Mouse (Mus musculus): ENCODE data around the gene Exosc1. TPM values are rescaled to one million over a fixed set of nuclear protein-coding genes. Genes with fewer than 3 reads are reported as not detected.
"Not testable (repeated sequence)": the region's sequence is repeated elsewhere in the genome, so short reads cannot be mapped to it uniquely, and the experiment has no call there.

Gene Exosc1
- polyA plus RNA-seq, 1 experiment from 2014 or later = 72.5 TPM

- Histone ChIP-seq H3K9ac (no peak overlapping the region), H3K9me3 (no peaks in the 10 kb centered on the region), H3K4me2 (replicated peaks) (no peak overlapping the region), H3K27me3 (replicated peaks) (no peaks in the 10 kb centered on the region), H3K36me3 (peaks cover 58% of the 10 kb centered on the region), H3K4me3 (replicated peaks) (no peak overlapping the region), H3K4me1 (replicated peaks) (no peaks in the 10 kb centered on the region), H3K27ac (no peak overlapping the region)
- WGBS = 86% methylated on average over 7 of the region's 7 CpGs
- ATAC-seq = no peak
These were observed 10.6 kb upstream of the Exosc1 start for GRCm38 (mm10) chr19:41943841-41944240.

GRCm38 (mm10) chr19:41938539-41938938 lies 5.3 kb upstream of the Exosc1 start:
- Histone ChIP-seq H3K4me2 (replicated peaks) (no peak overlapping the region), H3K4me3 (replicated peaks) (no peak overlapping the region), H3K27ac (no peak overlapping the region), H3K36me3 (peaks cover 36% of the 10 kb centered on the region), H3K9me3 (no peaks in the 10 kb centered on the region), H3K27me3 (replicated peaks) (no peaks in the 10 kb centered on the region), H3K4me1 (replicated peaks) (peaks cover 6% of the 10 kb centered on the region), H3K9ac (no peak overlapping the region)
- ATAC-seq = no peak
- 85% methylated on average over 5 of the region's 5 CpGs for WGBS

- WGBS = 73% methylated on average over 1 of the region's 1 CpGs
- ATAC-seq = no peak
These were observed 2.7 kb upstream of the Exosc1 start for GRCm38 (mm10) chr19:41935921-41936320.

GRCm38 (mm10) chr19:41934124-41934523 lies 901 bp upstream of the Exosc1 start:
- peak overlapping the region; percentile 77 for H3K4me3 ChIP-seq (replicated peaks)
- peaks cover 11% of the 10 kb centered on the region for H3K4me1 ChIP-seq (replicated peaks)
- 25% methylated on average over 6 of the region's 6 CpGs for WGBS
- ATAC-seq = no peak
- no peaks in the 10 kb centered on the region for H3K27me3 ChIP-seq (replicated peaks)
- H3K27ac ChIP-seq = no peak overlapping the region
- H3K9me3 ChIP-seq = no peaks in the 10 kb centered on the region
- H3K4me2 ChIP-seq (replicated peaks) = peak overlapping the region; percentile 61
- peaks cover 18% of the 10 kb centered on the region; the same call in 1 of the 2 replicates for H3K36me3 ChIP-seq
- peak overlapping the region; percentile 84 for H3K9ac ChIP-seq

More at GRCm38 (mm10) chr19:41935921-41936320, 2.7 kb upstream of the Exosc1 start:
- H3K27me3 ChIP-seq (replicated peaks) = no peaks in the 10 kb centered on the region
- peaks cover 11% of the 10 kb centered on the region for H3K4me1 ChIP-seq (replicated peaks)
- H3K36me3 ChIP-seq = peaks cover 24% of the 10 kb centered on the region
- no peaks in the 10 kb centered on the region for H3K9me3 ChIP-seq
- H3K27ac ChIP-seq = no peak overlapping the region
- no peak overlapping the region for H3K4me2 ChIP-seq (replicated peaks)
- no peak overlapping the region for H3K4me3 ChIP-seq (replicated peaks)
- H3K9ac ChIP-seq = no peak overlapping the region

GRCm38 (mm10) chr19:41932686-41933085 lies 537 bp downstream of the Exosc1 start:
- no peaks in the 10 kb centered on the region for H3K27me3 ChIP-seq (replicated peaks)
- 0 out of 2 replicates have a peak overlapping the region, but pooled peaks have one; percentile 44 for H3K27ac ChIP-seq
- ATAC-seq = peak; percentile 39
- no peaks in the 10 kb centered on the region for H3K9me3 ChIP-seq
- peaks cover 7% of the 10 kb centered on the region; the same call in 1 of the 2 replicates for H3K36me3 ChIP-seq
- peak overlapping the region; percentile 77 for H3K4me3 ChIP-seq (replicated peaks)
- peaks cover 11% of the 10 kb centered on the region for H3K4me1 ChIP-seq (replicated peaks)
- under 1% methylated on average over 28 of the region's 28 CpGs for WGBS
- H3K9ac ChIP-seq = peak overlapping the region; percentile 74
- H3K4me2 ChIP-seq (replicated peaks) = peak overlapping the region; percentile 82

- Histone ChIP-seq H3K4me3 (replicated peaks) (no peak overlapping the region), H3K36me3 (peaks cover 24% of the 10 kb centered on the region), H3K9me3 (no peaks in the 10 kb centered on the region), H3K9ac (no peak overlapping the region), H3K4me2 (replicated peaks) (no peak overlapping the region), H3K27me3 (replicated peaks) (no peaks in the 10 kb centered on the region), H3K4me1 (replicated peaks) (no peaks in the 10 kb centered on the region), H3K27ac (no peak overlapping the region)
- WGBS = 75% methylated on average over 5 of the region's 5 CpGs
- no peak for ATAC-seq
These were observed 12.7 kb downstream of the Exosc1 start for GRCm38 (mm10) chr19:41920412-41921067.

- Histone ChIP-seq H3K9me3 (no peaks in the 10 kb centered on the region), H3K27me3 (replicated peaks) (no peaks in the 10 kb centered on the region), H3K36me3 (peaks cover 24% of the 10 kb centered on the region), H3K4me2 (replicated peaks) (no peak overlapping the region), H3K4me3 (replicated peaks) (no peak overlapping the region), H3K9ac (no peak overlapping the region), H3K4me1 (replicated peaks) (no peaks in the 10 kb centered on the region), H3K27ac (no peak overlapping the region)
- 69% methylated on average over 4 of the region's 4 CpGs for WGBS
- ATAC-seq = 0 out of 2 replicates have a peak, but pooled peaks have one; percentile 4
These were observed 13.8 kb downstream of the Exosc1 start for GRCm38 (mm10) chr19:41919471-41919870.

- H3K27me3 ChIP-seq (replicated peaks) = no peaks in the 10 kb centered on the region
- H3K4me1 ChIP-seq (replicated peaks) = peaks cover 8% of the 10 kb centered on the region
- ATAC-seq = no peak
- 84% methylated on average over 4 of the region's 4 CpGs for WGBS
- H3K9me3 ChIP-seq = no peaks in the 10 kb centered on the region
- no peak overlapping the region for H3K4me2 ChIP-seq (replicated peaks)
- no peak overlapping the region for H3K27ac ChIP-seq
- no peak overlapping the region for H3K4me3 ChIP-seq (replicated peaks)
- peaks cover 20% of the 10 kb centered on the region for H3K36me3 ChIP-seq
- H3K9ac ChIP-seq = no peak overlapping the region
These were observed 16.4 kb downstream of the Exosc1 start for GRCm38 (mm10) chr19:41916853-41917252.

GRCm38 (mm10) chr19:41915294-41915693 lies 17.9 kb downstream of the Exosc1 start:
- 80% methylated on average over 3 of the region's 3 CpGs for WGBS
- H3K4me3 ChIP-seq (replicated peaks) = no peak overlapping the region
- no peak for ATAC-seq
- peaks cover 20% of the 10 kb centered on the region for H3K36me3 ChIP-seq
- no peak overlapping the region for H3K27ac ChIP-seq
- no peaks in the 10 kb centered on the region for H3K9me3 ChIP-seq
- no peak overlapping the region for H3K9ac ChIP-seq
- peaks cover 8% of the 10 kb centered on the region for H3K4me1 ChIP-seq (replicated peaks)
- H3K27me3 ChIP-seq (replicated peaks) = no peaks in the 10 kb centered on the region
- no peak overlapping the region for H3K4me2 ChIP-seq (replicated peaks)

- H3K27me3 ChIP-seq (replicated peaks); H3K9ac ChIP-seq; H3K9me3 ChIP-seq; H3K4me1 ChIP-seq (replicated peaks); H3K27ac ChIP-seq; ATAC-seq: not testable (repeated sequence)
- Histone ChIP-seq H3K4me2 (replicated peaks) (peak overlapping the region; percentile 79), H3K36me3 (peaks cover 20% of the 10 kb centered on the region), H3K4me3 (replicated peaks) (peak overlapping the region; percentile 81; the same call in 1 of the 2 replicates)
These were observed 18.7 kb downstream of the Exosc1 start for GRCm38 (mm10) chr19:41914592-41914882.

GRCm38 (mm10) chr19:41913774-41914591 lies 19.2 kb downstream of the Exosc1 start:
- Histone ChIP-seq H3K9ac (peak overlapping the region; percentile 93), H3K27me3 (replicated peaks) (no peaks in the 10 kb centered on the region), H3K4me1 (replicated peaks) (peaks cover 8% of the 10 kb centered on the region), H3K4me2 (replicated peaks) (peak overlapping the region; percentile 79), H3K4me3 (replicated peaks) (peak overlapping the region; percentile 81), H3K27ac (no peak overlapping the region), H3K9me3 (no peaks in the 10 kb centered on the region), H3K36me3 (peaks cover 16% of the 10 kb centered on the region)
- ATAC-seq = no peak
- WGBS = 41% methylated on average over 6 of the region's 6 CpGs

- Histone ChIP-seq H3K27me3 (replicated peaks) (no peaks in the 10 kb centered on the region), H3K4me2 (replicated peaks) (peak overlapping the region; percentile 79), H3K36me3 (peaks cover 11% of the 10 kb centered on the region), H3K4me1 (replicated peaks) (peaks cover 13% of the 10 kb centered on the region), H3K9me3 (no peaks in the 10 kb centered on the region), H3K27ac (peak overlapping the region; percentile 94), H3K4me3 (replicated peaks) (peak overlapping the region; percentile 81), H3K9ac (peak overlapping the region; percentile 93)
- under 1% methylated on average over 53 of the region's 53 CpGs for WGBS
- ATAC-seq = peak; percentile 48
These were observed 20.8 kb downstream of the Exosc1 start for GRCm38 (mm10) chr19:41912121-41913080.
